Mouse (Mus musculus): Measurements from ENCODE around the gene Heg1.

Gene Heg1

GRCm38 (mm10) chr16:33684162-33684702, at the start of gene Heg1:
Gene Heg1 (plus strand): TSS chr16:33684370.
- H3K36me3 ChIP-seq (ENCODE audit: insufficient read depth, low read length), result no peaks in the 10 kb centered on the region
- TF ChIP-seq POU5F1 (IDR thresholded peaks at IDR 0.05; ENCODE audit: borderline replicate concordance, low read length) (no peak), NANOG (IDR thresholded peaks at IDR 0.05; ENCODE audit: borderline replicate concordance, low read length) (no peak), CTCF (conservative IDR thresholded peaks at IDR 0.05; ENCODE audit: low read length) (no peak)
- peaks cover 70% of the 10 kb centered on the region for H3K27me3 ChIP-seq (ENCODE audit: insufficient read depth, low read length)

GRCm38 (mm10) chr16:33635836-33636595, 48.2 kb upstream of the Heg1 start:
- Histone ChIP-seq H3K9me3 (ENCODE audit: low read length) (no peaks in the 10 kb centered on the region), H3K4me3 (replicated peaks; ENCODE audit: low read length) (no peak overlapping the region), H3K27me3 (ENCODE audit: insufficient read depth, low read length) (no peaks in the 10 kb centered on the region), H3K4me1 (replicated peaks; ENCODE audit: low read depth, low read length) (peaks cover 16% of the 10 kb centered on the region), H3K36me3 (ENCODE audit: insufficient read depth, low read length) (no peaks in the 10 kb centered on the region)
- TF ChIP-seq POU5F1 (IDR thresholded peaks at IDR 0.05; ENCODE audit: borderline replicate concordance, low read length), result no peak
- TF ChIP-seq NANOG (IDR thresholded peaks at IDR 0.05; ENCODE audit: borderline replicate concordance, low read length), result no peak
- TF ChIP-seq CTCF (conservative IDR thresholded peaks at IDR 0.05; ENCODE audit: low read length), result no peak

More at GRCm38 (mm10) chr16:33684162-33684702, at the start of gene Heg1:
- peaks cover 49% of the 10 kb centered on the region for H3K4me1 ChIP-seq (replicated peaks; ENCODE audit: low read depth, low read length)
- no peaks in the 10 kb centered on the region for H3K9me3 ChIP-seq (ENCODE audit: low read length)
- H3K4me3 ChIP-seq (replicated peaks; ENCODE audit: low read length), result peak within 1 kb of the TSS; percentile 86

GRCm38 (mm10) chr16:33641779-33642178, 42.4 kb upstream of the Heg1 start:
- Histone ChIP-seq H3K9me3 (ENCODE audit: low read length) (no peaks in the 10 kb centered on the region), H3K4me1 (replicated peaks; ENCODE audit: low read depth, low read length) (peaks cover 17% of the 10 kb centered on the region), H3K27me3 (ENCODE audit: insufficient read depth, low read length) (no peaks in the 10 kb centered on the region), H3K4me3 (replicated peaks; ENCODE audit: low read length) (no peak overlapping the region), H3K36me3 (ENCODE audit: insufficient read depth, low read length) (no peaks in the 10 kb centered on the region)
- TF ChIP-seq POU5F1 (IDR thresholded peaks at IDR 0.05; ENCODE audit: borderline replicate concordance, low read length) (no peak), NANOG (IDR thresholded peaks at IDR 0.05; ENCODE audit: borderline replicate concordance, low read length) (no peak)

- no peaks in the 10 kb centered on the region for H3K36me3 ChIP-seq (ENCODE audit: insufficient read depth, low read length)
- no peak overlapping the region for H3K4me3 ChIP-seq (replicated peaks; ENCODE audit: low read length)
- no peaks in the 10 kb centered on the region for H3K27me3 ChIP-seq (ENCODE audit: insufficient read depth, low read length)
- no peak for TF ChIP-seq NANOG (IDR thresholded peaks at IDR 0.05; ENCODE audit: borderline replicate concordance, low read length)
- no peak for TF ChIP-seq CTCF (conservative IDR thresholded peaks at IDR 0.05; ENCODE audit: low read length)
- no peak for TF ChIP-seq POU5F1 (IDR thresholded peaks at IDR 0.05; ENCODE audit: borderline replicate concordance, low read length)
- no peaks in the 10 kb centered on the region for H3K4me1 ChIP-seq (replicated peaks; ENCODE audit: low read depth, low read length)
- no peaks in the 10 kb centered on the region for H3K9me3 ChIP-seq (ENCODE audit: low read length)
These were observed 31.1 kb upstream of the Heg1 start for GRCm38 (mm10) chr16:33653116-33653515.

- no peaks in the 10 kb centered on the region for H3K36me3 ChIP-seq (ENCODE audit: insufficient read depth, low read length)
- no peaks in the 10 kb centered on the region for H3K9me3 ChIP-seq (ENCODE audit: low read length)
- peaks cover 12% of the 10 kb centered on the region for H3K4me1 ChIP-seq (replicated peaks; ENCODE audit: low read depth, low read length)
- no peak for TF ChIP-seq CTCF (conservative IDR thresholded peaks at IDR 0.05; ENCODE audit: low read length)
- TF ChIP-seq NANOG (IDR thresholded peaks at IDR 0.05; ENCODE audit: borderline replicate concordance, low read length), result no peak
- TF ChIP-seq POU5F1 (IDR thresholded peaks at IDR 0.05; ENCODE audit: borderline replicate concordance, low read length), result no peak
- H3K27me3 ChIP-seq (ENCODE audit: insufficient read depth, low read length), result no peaks in the 10 kb centered on the region
- no peak overlapping the region for H3K4me3 ChIP-seq (replicated peaks; ENCODE audit: low read length)
These were observed 28.7 kb upstream of the Heg1 start for GRCm38 (mm10) chr16:33655443-33655842.

- Histone ChIP-seq H3K9me3 (ENCODE audit: low read length) (no peaks in the 10 kb centered on the region), H3K27me3 (ENCODE audit: insufficient read depth, low read length) (no peaks in the 10 kb centered on the region), H3K36me3 (ENCODE audit: insufficient read depth, low read length) (no peaks in the 10 kb centered on the region), H3K4me3 (replicated peaks; ENCODE audit: low read length) (no peak overlapping the region), H3K4me1 (replicated peaks; ENCODE audit: low read depth, low read length) (peaks cover 13% of the 10 kb centered on the region)
- TF ChIP-seq NANOG (IDR thresholded peaks at IDR 0.05; ENCODE audit: borderline replicate concordance, low read length) (no peak), CTCF (conservative IDR thresholded peaks at IDR 0.05; ENCODE audit: low read length) (no peak), POU5F1 (IDR thresholded peaks at IDR 0.05; ENCODE audit: borderline replicate concordance, low read length) (no peak)
These were observed 27.0 kb upstream of the Heg1 start for GRCm38 (mm10) chr16:33657191-33657590.

- TF ChIP-seq POU5F1 (IDR thresholded peaks at IDR 0.05; ENCODE audit: borderline replicate concordance, low read length) (no peak), NANOG (IDR thresholded peaks at IDR 0.05; ENCODE audit: borderline replicate concordance, low read length) (no peak), CTCF (conservative IDR thresholded peaks at IDR 0.05; ENCODE audit: low read length) (no peak)
- Histone ChIP-seq H3K36me3 (ENCODE audit: insufficient read depth, low read length) (no peaks in the 10 kb centered on the region), H3K9me3 (ENCODE audit: low read length) (no peaks in the 10 kb centered on the region), H3K27me3 (ENCODE audit: insufficient read depth, low read length) (no peaks in the 10 kb centered on the region), H3K4me1 (replicated peaks; ENCODE audit: low read depth, low read length) (peaks cover 13% of the 10 kb centered on the region), H3K4me3 (replicated peaks; ENCODE audit: low read length) (no peak overlapping the region)
These were observed 26.0 kb upstream of the Heg1 start for GRCm38 (mm10) chr16:33658121-33658520.

- Histone ChIP-seq H3K27me3 (ENCODE audit: insufficient read depth, low read length) (no peaks in the 10 kb centered on the region), H3K4me3 (replicated peaks; ENCODE audit: low read length) (no peak overlapping the region), H3K9me3 (ENCODE audit: low read length) (no peaks in the 10 kb centered on the region), H3K4me1 (replicated peaks; ENCODE audit: low read depth, low read length) (peaks cover 13% of the 10 kb centered on the region), H3K36me3 (ENCODE audit: insufficient read depth, low read length) (no peaks in the 10 kb centered on the region)
- TF ChIP-seq NANOG (IDR thresholded peaks at IDR 0.05; ENCODE audit: borderline replicate concordance, low read length) (no peak), CTCF (conservative IDR thresholded peaks at IDR 0.05; ENCODE audit: low read length) (no peak), POU5F1 (IDR thresholded peaks at IDR 0.05; ENCODE audit: borderline replicate concordance, low read length) (no peak)
These were observed 24.6 kb upstream of the Heg1 start for GRCm38 (mm10) chr16:33659521-33659920.

All from E14TG2a.4 (cell line).